Mouse (Mus musculus) cerebellum, postnatal 25 days (tissue): Measurements from ENCODE around the gene Ttc21a.

Source experiments
- DNase-seq, 2 experiments: peaks; one replicate each; pipeline ENCODE4 v3.0.0; 2021; ENCODE audit warnings: mixed read lengths in 2 of 2

The Ttc21a gene

GRCm38 (mm10) chr9:119937005-119937773, at the start of gene Ttc21a, which contains the start of gene Gorasp1:
Gene Ttc21a (plus strand): TSS chr9:119937606.
Gene Gorasp1 (minus strand): TSS chr9:119937565.
- peak; percentile 95 to 97 for DNase-seq

GRCm38 (mm10) chr9:119888843-119889246, 48.6 kb upstream of the Ttc21a start:
- DNase-seq: no peak

GRCm38 (mm10) chr9:119889446-119889845, 48.0 kb upstream of the Ttc21a start:
- DNase-seq: no peak

- peak in 1 of 2 experiments; percentile 49 for DNase-seq
These were observed 46.7 kb upstream of the Ttc21a start for GRCm38 (mm10) chr9:119890692-119891091.

GRCm38 (mm10) chr9:119893881-119894280, 43.5 kb upstream of the Ttc21a start:
- DNase-seq: no peak

GRCm38 (mm10) chr9:119894339-119895009, 42.9 kb upstream of the Ttc21a start, which contains the start of gene Wdr48:
Gene Wdr48 (plus strand): TSS chr9:119894878.
- peak; percentile 96 to 97 for DNase-seq

- no peak for DNase-seq
These were observed 42.2 kb upstream of the Ttc21a start for GRCm38 (mm10) chr9:119895040-119895721.

GRCm38 (mm10) chr9:119899446-119899845, 38.0 kb upstream of the Ttc21a start:
- no peak for DNase-seq

GRCm38 (mm10) chr9:119902410-119903151, 34.8 kb upstream of the Ttc21a start:
- DNase-seq: no peak

- DNase-seq: no peak
These were observed 28.7 kb upstream of the Ttc21a start for GRCm38 (mm10) chr9:119908708-119909107.

GRCm38 (mm10) chr9:119909931-119910330, 27.5 kb upstream of the Ttc21a start:
- no peak for DNase-seq

GRCm38 (mm10) chr9:119913087-119913838, 24.1 kb upstream of the Ttc21a start:
- DNase-seq: no peak

GRCm38 (mm10) chr9:119919858-119920257, 17.5 kb upstream of the Ttc21a start:
- DNase-seq: no peak

- no peak for DNase-seq
These were observed 13.9 kb upstream of the Ttc21a start for GRCm38 (mm10) chr9:119923462-119923861.

GRCm38 (mm10) chr9:119925120-119925657, 12.2 kb upstream of the Ttc21a start:
- DNase-seq: no peak

- no peak for DNase-seq
These were observed 11.7 kb upstream of the Ttc21a start for GRCm38 (mm10) chr9:119925729-119926128.

GRCm38 (mm10) chr9:119926497-119926896, 10.9 kb upstream of the Ttc21a start:
- DNase-seq: no peak

- DNase-seq: no peak
These were observed 5.0 kb upstream of the Ttc21a start for GRCm38 (mm10) chr9:119932358-119932757.

- no peak for DNase-seq
These were observed 3.7 kb upstream of the Ttc21a start for GRCm38 (mm10) chr9:119933675-119934074.

GRCm38 (mm10) chr9:119938496-119938895, 1.1 kb downstream of the Ttc21a start:
- DNase-seq: no peak

- no peak for DNase-seq
These were observed 2.2 kb downstream of the Ttc21a start for GRCm38 (mm10) chr9:119939646-119940045.

GRCm38 (mm10) chr9:119941407-119941806, 4.0 kb downstream of the Ttc21a start:
- DNase-seq: no peak
